Mouse (Mus musculus): ENCODE data around the gene Ppp6r3.

Gene Ppp6r3

DNA sequence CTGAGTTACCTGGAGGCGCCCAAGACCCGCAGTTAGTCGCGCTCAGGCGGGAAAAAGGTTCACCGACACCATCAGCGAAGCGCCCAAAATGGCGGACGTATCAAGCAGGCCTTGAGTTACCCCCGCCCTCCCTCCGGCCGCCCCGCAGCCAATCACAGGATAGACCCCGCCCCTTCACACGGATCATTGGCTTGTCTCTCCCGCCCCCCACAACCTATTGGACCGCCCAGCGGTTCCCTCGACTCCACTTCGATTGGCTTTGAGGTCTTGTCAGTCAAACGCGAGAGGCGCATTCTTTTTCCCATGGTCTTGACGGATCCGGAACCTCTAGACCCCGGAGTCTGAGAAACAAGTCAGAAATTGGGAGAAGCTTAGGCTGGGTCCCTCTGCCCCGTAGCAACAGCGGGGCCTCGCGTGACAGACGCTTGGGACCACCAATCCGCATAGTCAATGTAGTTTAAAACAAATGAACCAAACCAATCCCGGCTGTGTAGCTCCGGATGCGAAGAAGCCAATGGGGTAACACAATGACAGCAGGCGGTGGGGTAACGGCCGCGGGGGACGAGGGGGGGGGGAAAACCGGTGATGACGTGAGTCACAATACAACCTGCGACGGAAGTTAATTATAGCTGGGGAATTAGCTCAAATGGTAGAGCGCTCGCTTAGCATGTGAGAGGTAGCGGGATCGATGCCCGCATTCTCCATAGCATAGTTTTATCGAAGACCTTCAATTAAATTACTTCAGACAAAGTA, at the start of gene Ppp6r3:
Gene Ppp6r3 (minus strand): TSS at position 118 of the 753 bp plus-strand sequence.
- DNase-seq: peak; percentile 98 to 99

DNA sequence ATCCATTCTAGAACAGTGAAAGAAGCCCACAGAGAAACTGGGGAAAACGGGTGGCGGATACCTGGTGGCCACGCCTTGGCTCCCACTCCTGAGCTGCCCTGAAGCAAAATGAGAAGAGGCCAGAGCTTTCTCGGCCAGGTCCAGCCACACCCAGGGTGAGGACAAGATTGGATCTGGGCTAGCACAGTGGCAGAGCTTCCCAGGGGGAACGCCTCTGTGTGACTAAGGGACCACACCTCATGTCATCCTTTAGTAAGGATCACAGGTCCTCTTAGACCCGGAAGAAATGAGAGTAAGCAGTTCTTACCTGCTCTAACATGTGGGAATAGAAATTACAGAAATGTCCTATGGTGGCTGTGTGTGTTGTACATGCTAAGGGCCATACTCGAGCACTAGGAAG, 49.6 kb upstream of the Ppp6r3 start:
- DNase-seq: no peak

DNA sequence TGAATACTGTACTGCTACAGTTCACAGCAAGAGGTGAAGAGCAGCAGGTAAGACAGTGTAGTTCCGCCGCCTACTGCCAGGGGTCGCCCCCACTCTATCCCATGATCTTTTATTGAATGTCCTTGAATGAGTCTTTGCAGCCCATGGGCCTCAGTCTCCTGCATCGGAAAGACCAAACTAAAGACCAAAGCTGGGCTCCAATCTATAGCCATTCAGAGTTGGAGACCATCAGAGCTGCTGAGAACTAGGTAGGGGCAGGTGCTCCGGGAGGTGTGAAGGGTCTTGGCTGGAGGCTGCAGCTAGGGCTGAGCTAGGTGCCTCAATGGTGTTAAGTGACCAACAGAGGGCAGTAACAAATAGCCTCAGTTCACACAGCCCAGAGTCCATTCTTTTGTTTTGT, 48.3 kb upstream of the Ppp6r3 start:
- DNase-seq: peak; percentile 77 to 82

DNA sequence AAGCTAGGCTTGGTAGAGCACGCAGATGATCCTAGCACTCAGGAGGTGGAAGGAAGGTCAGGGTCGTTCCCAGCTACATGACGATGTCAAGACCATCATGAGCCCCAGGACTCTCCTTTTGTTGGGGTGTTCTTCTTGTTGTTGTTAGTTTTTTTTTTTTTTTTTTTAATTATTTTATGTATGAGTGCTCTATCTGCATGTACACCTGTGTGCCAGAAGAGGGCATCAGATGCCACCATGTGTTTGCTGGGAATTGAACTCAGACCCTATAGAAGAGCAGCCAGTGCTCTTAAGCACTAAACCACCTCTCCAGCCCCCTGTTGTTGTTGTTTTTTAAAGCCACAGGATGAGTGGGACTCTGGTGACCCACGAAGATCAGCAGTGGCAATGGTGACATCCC, 47.7 kb upstream of the Ppp6r3 start:
- DNase-seq: no peak

DNA sequence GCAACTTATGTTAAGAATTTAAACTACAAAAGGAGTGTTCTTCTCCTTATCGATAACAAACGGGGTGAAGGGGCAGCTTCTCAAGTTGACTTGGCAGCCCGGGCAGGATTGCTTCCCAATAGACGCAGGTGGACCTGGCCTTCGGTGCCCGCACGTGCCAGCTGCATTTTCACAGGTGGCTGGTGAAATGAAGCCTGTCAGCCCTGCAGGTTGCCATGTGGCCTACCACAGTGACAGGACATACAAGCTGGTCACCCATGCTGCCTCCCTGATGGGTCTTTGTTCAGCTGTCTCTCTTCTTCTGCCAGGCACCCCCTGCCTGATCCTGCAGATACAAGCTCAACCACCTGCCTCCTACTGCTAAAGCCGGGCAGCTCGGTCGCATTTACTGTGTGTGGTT, 45.3 kb upstream of the Ppp6r3 start:
- DNase-seq: no peak

DNA sequence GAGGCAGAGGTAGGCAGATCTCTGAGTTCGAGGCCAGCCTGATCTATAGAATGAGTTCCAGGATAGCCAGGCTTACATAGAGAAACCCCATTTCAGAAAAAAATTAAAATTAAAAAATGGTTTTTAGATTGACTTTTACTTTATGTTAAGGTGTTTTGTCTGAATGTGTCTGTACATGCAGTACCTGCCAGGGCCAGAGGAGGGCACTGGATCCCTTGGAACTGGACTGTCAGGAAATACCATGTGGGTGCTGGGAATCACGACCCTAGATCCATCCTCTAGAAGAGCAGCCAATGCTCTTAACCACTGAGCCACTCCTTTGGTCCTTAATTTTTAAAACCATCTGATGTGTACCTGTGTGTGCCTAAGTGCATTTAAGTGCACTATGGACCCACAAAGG, 43.8 kb upstream of the Ppp6r3 start:
- DNase-seq: no peak

DNA sequence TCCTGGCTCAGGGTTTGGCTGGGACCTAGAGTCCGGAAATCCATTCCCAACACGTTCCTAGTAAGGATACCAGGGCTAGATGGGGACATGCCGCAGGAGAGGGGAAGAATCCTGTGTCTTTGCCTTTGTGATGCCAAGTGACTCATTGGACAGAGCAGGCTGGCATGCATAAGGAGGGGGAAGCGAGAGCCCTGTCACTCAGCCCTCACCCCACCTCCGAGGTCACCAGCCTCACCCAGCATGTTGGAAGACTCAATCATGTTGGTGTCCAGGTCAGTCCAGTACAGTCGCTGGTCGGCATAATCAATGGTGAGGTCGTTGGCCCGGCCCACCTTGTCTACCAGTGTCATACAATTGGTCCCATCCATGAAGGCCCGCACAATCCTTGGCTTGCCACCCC, 38.4 kb upstream of the Ppp6r3 start:
- DNase-seq: no peak

DNA sequence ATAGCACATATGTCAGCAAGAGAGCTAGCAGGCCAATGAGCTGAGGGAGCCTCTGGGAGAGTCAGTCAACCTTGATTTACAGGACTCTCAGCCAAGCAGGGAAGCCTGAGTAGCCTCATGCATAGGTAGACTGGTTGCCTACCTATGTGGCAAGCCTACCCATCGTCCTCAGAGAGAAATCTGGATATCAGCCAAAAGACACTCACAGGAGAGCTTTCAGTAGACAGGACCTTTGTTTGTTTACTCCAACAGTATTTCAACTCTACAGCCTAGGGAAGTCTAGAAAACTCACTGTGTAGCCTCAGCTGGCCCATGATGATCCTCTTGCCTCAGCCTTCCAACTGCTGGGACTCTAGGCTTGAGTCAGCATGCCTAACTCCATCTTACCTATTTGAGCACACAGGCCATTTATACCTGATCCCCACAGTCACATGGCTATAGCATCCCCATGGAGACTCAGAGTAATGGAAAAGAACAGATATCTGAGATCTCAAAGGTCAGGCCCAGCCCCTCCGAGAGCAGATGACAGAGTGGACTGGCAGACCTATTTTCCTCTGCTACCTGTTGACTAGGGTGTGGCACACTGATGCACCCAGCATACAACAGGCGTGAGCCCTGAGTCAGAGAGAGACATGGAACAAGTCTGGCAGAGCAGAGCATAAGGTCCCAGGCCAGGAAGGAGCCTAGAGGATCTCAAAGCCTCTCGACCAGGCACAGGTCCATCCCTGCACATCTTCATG, 37.2 kb upstream of the Ppp6r3 start:
- DNase-seq: no peak

DNA sequence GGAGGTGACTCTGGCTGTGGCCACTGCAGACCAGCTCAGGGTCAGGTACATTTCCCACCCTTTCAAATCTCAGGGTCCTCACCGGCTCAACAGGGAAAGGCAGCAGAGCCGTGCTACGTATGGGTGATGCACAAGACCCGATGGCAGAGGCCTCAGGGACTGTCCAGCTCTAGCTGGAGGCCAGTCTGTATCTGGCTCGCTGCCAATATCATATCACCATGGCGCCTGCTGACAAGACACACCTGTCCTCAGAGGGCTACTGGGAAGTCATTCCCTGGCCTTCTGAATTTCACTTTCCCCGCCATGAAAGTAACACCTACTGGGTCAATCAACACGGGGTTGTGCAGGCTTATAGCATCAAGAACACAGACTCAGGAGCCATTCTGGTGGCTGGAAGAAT, 36.2 kb upstream of the Ppp6r3 start:
- DNase-seq: peak in 1 of 2 experiments; percentile 29

DNA sequence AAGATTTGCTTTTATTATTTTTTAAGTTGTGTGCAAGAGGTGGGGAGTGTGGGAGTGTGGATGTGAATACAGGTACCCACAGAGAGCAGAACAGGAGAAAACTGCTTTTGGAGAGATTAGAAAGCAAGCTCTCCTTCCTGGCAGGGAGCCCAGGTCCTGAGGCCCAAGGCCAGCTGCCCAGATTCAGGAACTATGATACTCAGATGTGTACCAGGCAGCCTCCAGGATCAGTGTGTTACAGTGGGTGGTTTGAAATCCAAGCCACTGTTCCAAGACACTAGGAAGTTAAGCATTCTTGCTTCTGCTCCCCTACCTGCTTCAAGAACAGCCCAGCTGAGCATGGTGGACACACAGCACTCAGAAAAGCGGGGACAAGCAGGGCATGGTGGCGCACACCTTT, 35.3 kb upstream of the Ppp6r3 start:
- peak; percentile 36 to 39 for DNase-seq

DNA sequence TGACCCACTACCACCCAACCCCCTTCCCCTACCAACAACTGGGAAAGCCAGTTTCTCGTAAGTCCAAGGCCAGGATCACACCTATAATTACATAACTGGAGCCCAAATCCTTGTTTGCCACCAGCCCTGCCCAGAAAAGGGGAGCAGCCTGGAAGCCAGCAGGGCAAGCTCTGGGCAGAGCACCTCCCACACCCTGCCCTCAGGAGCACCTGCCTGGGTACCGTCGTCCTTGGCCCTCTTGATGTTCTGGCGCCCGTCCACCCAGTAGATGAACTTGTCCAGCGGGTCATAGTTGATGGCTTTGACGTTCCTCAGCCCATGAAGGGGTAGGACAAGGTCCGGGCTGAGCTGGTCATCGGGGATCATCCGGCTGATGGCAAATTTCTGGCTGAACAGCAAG, 34.3 kb upstream of the Ppp6r3 start:
- peak in 1 of 2 experiments; percentile 18 for DNase-seq

DNA sequence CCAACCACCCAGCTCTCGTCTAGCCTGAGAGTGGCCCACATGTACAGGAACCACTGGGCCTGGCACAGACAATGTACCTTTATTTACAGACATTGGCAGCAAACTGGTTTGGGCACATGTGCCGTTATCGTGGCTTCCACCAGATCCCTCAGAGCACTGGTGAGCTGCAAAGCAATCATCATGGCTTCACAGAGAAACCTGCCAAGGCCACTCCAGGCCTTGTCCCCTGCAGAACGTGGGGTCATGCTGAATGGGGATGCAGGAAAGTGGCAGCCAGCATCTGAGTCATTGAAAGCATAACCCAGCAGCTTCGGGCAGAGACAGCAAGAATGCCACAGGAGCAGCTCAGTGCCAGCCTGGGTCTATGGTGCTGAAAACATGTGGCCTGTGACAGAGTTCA, 18.8 kb upstream of the Ppp6r3 start:
- DNase-seq: no peak

DNA sequence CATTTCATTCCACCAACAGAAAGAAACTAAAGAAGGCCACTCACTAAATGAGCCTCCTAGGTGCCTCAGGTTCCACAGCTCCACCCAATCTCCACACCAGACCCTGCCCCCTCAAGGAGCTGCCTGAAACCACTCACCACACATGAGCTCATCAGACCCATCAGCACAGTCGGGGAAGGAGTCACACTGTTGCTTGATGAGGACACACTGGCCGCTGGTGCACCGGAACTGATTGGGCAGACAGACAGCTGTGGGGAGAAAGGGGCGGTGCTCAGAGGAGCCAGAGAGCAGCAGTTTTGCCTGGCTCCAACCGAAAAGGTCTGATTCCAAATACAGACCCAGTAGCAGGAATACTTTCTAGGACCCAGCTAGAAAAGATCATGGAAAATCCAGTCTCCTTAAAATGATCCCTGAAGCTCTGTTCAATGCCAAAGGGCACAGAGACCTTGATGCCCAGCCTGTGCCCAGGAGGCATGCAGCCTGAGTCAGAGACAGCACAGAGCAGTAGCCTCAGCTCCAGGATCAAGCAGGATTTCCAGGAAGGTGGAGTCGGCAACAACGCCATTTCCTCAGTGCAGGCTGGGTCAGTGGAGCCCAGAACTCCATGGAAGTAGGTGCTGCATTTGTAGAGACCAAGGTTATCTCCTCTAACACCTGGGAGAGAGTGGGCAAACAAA, 18.0 kb upstream of the Ppp6r3 start:
- DNase-seq: no peak

DNA sequence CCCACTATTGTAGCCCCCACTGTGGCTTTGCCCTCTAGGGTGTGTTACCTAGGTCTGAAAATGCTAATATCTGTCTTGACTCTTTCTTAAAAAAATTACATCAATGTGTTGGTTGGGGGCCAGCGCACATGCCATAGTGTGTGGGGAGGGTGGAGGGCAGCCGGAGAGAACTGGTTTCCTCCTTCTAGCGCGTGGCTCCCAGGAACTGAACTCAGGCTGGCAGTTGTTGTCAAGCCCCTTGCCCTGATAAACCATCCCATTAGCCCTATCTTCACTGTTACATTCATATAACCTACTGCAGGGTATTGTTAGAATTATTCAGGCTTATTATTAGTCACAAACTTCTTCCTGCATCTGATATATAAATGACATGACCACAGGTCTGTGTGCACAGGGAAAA, 14.4 kb upstream of the Ppp6r3 start:
- no peak for DNase-seq

DNA sequence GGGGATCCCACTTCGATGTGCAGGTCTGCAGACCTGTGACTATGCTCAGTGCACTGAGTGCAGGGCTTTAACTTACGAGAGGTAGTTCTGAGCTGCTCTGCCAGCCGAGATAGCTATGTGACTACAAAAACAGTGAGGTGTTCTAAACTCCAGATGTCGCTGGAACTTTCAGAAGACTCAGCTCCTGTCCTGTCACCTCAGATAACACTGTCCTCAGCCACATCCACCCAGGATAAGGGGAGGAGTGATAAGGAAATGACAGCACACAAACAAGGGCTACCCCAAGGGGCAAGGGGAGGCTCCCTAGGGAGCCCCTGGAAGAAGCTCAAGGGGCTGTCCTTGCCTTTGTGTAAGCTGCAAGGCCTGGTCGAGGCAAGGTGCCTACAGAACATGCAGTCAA, 14.0 kb upstream of the Ppp6r3 start:
- no peak for DNase-seq

DNA sequence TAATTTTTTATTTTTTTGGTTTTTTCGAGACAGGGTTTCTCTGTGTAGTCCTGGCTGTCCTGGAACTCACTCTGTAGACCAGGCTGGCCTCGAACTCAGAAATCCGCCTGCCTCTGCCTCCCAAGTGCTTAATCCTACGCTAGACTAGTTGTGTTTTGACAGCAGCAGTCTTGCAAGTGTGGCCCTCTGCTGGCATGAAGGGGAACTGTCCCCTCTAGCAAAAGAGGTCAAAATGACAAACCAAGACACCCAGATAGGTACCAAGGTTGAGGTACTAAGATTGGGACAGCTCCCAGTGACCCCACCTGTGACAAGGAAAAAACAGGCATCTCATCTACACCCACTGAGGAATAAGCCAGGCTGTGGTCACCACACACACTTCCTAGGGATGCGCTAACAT, 12.2 kb upstream of the Ppp6r3 start:
- peak; percentile 48 to 50 for DNase-seq

DNA sequence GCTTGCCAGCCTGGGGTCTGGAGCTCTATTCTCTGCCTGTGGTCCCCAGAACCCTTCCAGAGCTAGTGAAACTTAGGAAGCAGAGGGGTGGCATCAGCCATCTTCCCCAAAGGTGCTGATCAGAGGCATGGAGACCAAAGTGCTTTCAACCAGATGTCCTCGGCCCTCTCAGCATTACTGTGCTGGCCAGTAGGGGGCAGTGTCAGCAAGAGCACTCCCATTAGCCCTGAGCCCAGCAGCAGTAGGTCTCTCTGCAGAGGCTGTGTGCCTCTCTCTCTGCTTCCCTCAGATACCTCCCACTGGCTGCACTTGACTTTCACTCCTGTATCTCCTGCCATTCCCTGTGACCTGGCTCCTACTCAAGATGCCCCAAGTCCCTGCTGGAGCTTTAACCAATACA, 11.0 kb upstream of the Ppp6r3 start:
- DNase-seq: peak; percentile 76 to 77

DNA sequence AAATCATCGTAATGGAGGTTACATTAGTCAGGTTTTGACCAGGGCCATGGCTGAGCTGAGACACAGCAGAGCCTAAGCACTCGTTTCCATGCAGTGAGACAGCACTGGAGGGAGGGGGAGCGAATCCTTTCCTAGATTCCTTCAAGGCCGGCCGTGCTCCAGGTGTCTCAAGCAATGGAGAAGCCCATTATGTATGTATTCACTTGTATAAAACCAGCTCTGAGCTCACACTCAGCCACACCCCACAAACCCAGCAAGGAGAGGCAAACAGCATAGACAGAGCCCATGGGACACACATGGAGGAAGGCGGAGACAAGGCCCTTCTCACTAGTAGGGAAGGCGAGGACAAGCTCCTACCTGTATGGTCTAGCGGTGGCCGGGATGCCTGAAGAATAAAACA, 10.5 kb upstream of the Ppp6r3 start:
- DNase-seq: no peak

DNA sequence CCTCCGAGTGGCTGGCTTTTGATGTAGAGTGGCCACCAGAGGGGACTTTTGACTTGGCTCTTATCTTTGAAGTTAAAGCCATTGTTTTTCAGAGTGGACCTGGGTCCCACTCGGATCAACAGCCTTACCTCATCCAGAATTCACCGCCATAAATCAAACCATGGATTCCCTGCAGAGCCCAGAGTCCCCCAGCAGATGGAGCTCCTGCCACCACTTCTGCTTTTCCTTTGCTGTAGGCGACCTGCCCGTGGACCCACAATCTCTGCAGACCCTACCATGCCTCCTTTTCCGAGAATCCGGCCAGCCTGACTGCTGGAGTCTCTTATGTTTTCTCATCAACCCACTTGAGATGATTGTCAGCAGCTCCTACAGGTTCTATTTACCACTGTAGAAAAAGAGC, 5.8 kb upstream of the Ppp6r3 start:
- peak; percentile 70 to 76 for DNase-seq

DNA sequence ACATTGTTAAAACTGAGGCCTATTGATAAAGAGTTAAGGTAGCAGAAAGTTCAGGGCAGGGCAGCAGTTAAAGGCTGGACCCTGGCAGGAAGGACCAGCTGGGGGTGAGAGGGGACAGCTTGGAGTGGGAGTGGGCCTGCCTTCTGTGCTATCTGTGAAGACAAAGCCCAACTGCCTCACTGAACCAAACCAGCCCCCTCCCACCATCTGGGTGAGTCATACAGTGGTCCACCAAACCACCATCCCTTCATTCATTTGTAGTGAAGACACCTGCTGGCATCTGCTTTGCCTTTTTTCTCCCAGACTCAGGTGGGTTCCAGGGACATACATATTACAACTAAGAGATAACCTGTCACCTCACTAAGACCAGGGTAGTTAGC, 2.4 kb upstream of the Ppp6r3 start:
- no peak for DNase-seq

DNA sequence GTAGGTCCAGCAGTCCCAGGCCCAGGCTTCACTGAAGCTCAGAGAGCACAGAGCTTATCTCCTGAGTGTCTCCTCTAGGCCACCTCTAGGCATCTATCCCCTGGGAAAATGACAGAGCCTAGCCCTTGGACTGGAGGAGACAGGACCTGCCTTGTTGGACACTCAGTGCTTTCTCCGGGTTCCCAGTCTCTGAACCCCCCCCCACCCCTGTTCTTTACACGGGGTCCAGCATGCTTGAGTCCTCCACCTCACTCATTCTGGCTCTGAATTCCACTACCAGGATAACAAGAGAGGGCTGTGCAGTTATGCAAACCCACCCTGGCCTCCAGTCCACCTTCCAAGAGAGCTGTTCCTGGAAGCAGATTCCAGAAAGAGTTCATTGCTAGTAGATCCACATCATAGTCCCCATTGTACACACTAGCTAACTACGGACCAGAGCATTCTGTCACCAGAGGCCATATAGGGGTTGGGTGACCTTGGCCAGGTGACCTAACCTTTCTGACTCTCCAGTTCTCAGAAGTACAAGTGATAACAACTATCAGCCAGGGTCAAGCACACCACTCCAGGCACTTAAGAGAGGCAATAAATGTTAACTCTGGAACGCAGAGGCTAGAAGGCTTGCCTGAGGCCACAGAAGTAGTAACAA, 1.8 kb upstream of the Ppp6r3 start:
- no peak for DNase-seq

DNA sequence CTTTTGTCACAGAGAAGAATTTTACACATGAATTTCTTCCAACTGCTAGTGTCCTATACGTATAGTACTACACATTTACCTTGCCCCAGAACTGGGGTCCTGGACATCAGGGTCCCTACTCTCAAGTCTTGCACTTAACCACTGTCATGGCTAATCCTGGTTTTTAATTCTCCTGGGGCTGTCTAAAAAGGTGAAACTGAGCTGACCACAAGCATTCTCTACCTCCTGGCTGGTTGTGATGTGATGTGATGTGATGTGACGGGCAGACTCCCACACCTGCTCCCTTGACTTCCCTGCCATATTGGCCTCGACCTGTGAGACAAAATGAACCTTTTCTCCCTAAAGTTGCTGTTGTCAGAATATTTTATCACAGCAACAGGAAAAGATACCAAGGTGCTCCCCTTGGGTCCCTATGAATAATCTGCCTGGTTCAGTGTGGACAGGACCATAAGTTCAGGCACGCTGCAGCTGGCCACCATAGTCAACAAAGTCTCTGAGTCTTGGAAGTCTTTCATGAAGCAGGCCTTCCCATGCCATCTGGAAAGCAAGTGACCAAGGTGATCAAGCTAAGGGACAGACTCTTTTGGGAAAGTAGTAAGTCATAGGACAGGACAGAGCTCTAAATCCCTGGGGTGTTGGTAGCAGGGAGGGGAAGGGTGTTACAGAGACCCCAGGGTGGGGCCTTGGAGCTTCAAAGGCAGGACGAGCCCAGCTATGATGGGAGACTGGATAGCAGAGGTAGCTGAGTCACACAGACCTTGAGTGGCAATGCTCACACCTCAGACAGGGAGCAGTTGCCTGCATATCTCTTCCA, 1.1 kb upstream of the Ppp6r3 start:
- DNase-seq: peak in 1 of 2 experiments; percentile 12

DNA sequence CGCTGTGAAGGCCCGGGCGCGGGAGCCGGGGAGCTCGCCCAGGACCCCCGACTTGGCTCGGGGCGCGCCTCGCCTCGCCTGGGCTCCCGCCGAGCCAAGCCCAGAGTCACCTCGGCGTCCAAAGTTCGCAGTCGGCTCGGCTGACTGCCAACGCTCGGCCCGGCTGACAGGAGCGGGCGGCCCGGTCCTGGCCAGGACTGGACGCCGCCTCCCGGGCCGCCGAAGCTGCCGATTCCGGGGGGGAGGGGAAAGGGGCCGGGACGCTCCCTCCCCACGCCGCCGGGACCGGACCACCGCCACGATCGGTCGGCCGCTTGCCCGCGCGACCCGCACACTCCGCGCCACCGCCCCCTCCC, 295 bp downstream of the Ppp6r3 start:
- peak; percentile 82 to 90 for DNase-seq
